Mouse (Mus musculus) neural tube, embryonic 13.5 days (tissue): ENCODE data around the gene Pik3r4. TPM values are rescaled to one million over a fixed set of nuclear protein-coding genes. Genes with fewer than 3 reads are reported as not detected.

Experiments
- polyA plus RNA-seq: library from polyadenylated mRNA; unstranded; fragments of >200 nt; fragmentation: Nextera tagmentation; extraction: Ambion mirVana; gene quantifications from 2 replicates; pipeline ENCODE4 v1.2.1, GENCODE M21; 2015

Gene Pik3r4
- polyA plus RNA-seq, 1 experiment from 2014 or later = 19.4 TPM

Other genes starting within 250 kb of the Pik3r4 start
- gene Aste1, start 247.6 kb upstream of the Pik3r4 start, polyA plus RNA-seq = 12.0 and 13.2 TPM in 2 replicates
- gene Nek11, start 247.5 kb upstream of the Pik3r4 start, polyA plus RNA-seq = 2.2 and 2.5 TPM in 2 replicates
- gene Atp2c1, start 115.7 kb upstream of the Pik3r4 start, polyA plus RNA-seq = 97.1 and 100 TPM in 2 replicates
- 0.18 and 0.33 TPM in 2 replicates for gene Col6a6, start 185.2 kb downstream of the Pik3r4 start, polyA plus RNA-seq